Comparison of ENCODE assay signal across 9 mouse cellular contexts in genomic region chr5:137029273-137029585, GRCm38 (mm10). TPM values are rescaled to one million over a fixed set of nuclear protein-coding genes. Genes with fewer than 3 reads are reported as not detected.
A peak's percentile ranks its signal among the peaks of the same experiment; 100 is the strongest.
DNase-seq lines count a peak whose midpoint lies in the region; ATAC-seq and TF ChIP-seq lines count a peak whose summit lies in the region.
"Had no signal": no experiment of that assay in that cellular context is flagged by ENCODE, and none has a peak within 500 bp of the region (broad histone marks: within the 10 kb centered on the region; RNA-seq: fewer than 3 reads in every experiment).

No protein-coding gene starts in this region.

- no peak for DNase-seq in stomach, postnatal 0 days (ENCODE audit: low spot score)
- DNase-seq in cerebellum, postnatal 4 days (ENCODE audit: low spot score in 2 of 2): no peak
- no peak for DNase-seq in right cerebral cortex, postnatal 10 days (ENCODE audit: low spot score in 2 of 2)
- DNase-seq: heart, postnatal 4 days; lung, adult 2 months had no signal

- TF ChIP-seq CTCF in stomach, postnatal 0 days (IDR thresholded peaks at IDR 0.05; ENCODE audit: low read depth): no peak

- TF ChIP-seq EP300 in stomach, postnatal 0 days (optimal IDR thresholded peaks at IDR 0.05): no peak

- no peaks in the 10 kb centered on the region for H3K36me3 ChIP-seq in stomach, embryonic 14.5 days (ENCODE audit: control insufficient read depth, insufficient read depth, low read length)
- no peaks in the 10 kb centered on the region for H3K36me3 ChIP-seq in stomach, postnatal 0 days (ENCODE audit: control insufficient read depth, insufficient read depth, low read length)
- H3K36me3 ChIP-seq in forebrain, embryonic 12.5 days (replicated peaks): no peaks in the 10 kb centered on the region
- no peaks in the 10 kb centered on the region for H3K36me3 ChIP-seq in limb, embryonic 13.5 days
- no peaks in the 10 kb centered on the region for H3K36me3 ChIP-seq in stomach, embryonic 16.5 days (ENCODE audit: control insufficient read depth, insufficient read depth, low read length)

- H3K4me2 ChIP-seq in stomach, embryonic 14.5 days (replicated peaks; ENCODE audit: low read depth, low read length): peak overlapping the region; percentile 50; the same call in 1 of the 2 replicates
- H3K4me2 ChIP-seq in stomach, postnatal 0 days (replicated peaks; ENCODE audit: low read depth): no peak overlapping the region
- H3K4me2 ChIP-seq in forebrain, embryonic 12.5 days: peak overlapping the region; percentile 98
- H3K4me2 ChIP-seq in limb, embryonic 13.5 days (replicated peaks): peak overlapping the region; percentile 63
- peak overlapping the region; percentile 65; the same call in 1 of the 2 replicates for H3K4me2 ChIP-seq in stomach, embryonic 16.5 days (ENCODE audit: low read depth, low read length)

- H3K4me1 ChIP-seq in stomach, embryonic 14.5 days (ENCODE audit: control insufficient read depth, insufficient read depth, low read length): peaks cover 20% of the 10 kb centered on the region
- H3K4me1 ChIP-seq in stomach, postnatal 0 days (replicated peaks; ENCODE audit: control insufficient read depth, insufficient read depth): peaks cover 11% of the 10 kb centered on the region
- H3K4me1 ChIP-seq in forebrain, embryonic 12.5 days: peaks cover 41% of the 10 kb centered on the region
- peaks cover 32% of the 10 kb centered on the region for H3K4me1 ChIP-seq in limb, embryonic 13.5 days
- peaks cover 18% of the 10 kb centered on the region for H3K4me1 ChIP-seq in stomach, embryonic 16.5 days (ENCODE audit: control insufficient read depth, insufficient read depth, low read length)

- H3K27ac ChIP-seq in stomach, embryonic 14.5 days (ENCODE audit: low read length): no peak overlapping the region
- no peak overlapping the region for H3K27ac ChIP-seq in stomach, postnatal 0 days (replicated peaks)
- no peak overlapping the region for H3K27ac ChIP-seq in forebrain, embryonic 12.5 days
- H3K27ac ChIP-seq in limb, embryonic 13.5 days: no peak overlapping the region
- no peak overlapping the region for H3K27ac ChIP-seq in stomach, embryonic 16.5 days (ENCODE audit: low read length)

- no peak overlapping the region for H3K4me3 ChIP-seq in stomach, embryonic 14.5 days (ENCODE audit: low read depth, low read length)
- H3K4me3 ChIP-seq in stomach, postnatal 0 days (ENCODE audit: low read depth, low read length): no peak overlapping the region
- H3K4me3 ChIP-seq in forebrain, embryonic 12.5 days (replicated peaks): peak overlapping the region; percentile 49
- H3K4me3 ChIP-seq in limb, embryonic 13.5 days: peak overlapping the region; percentile 34; the same call in 1 of the 2 replicates
- H3K4me3 ChIP-seq in stomach, embryonic 16.5 days (replicated peaks; ENCODE audit: low read length): no peak overlapping the region

- no peaks in the 10 kb centered on the region for H3K9me3 ChIP-seq in stomach, embryonic 14.5 days (ENCODE audit: control insufficient read depth, low read depth, low read length)
- H3K9me3 ChIP-seq in stomach, postnatal 0 days (ENCODE audit: control insufficient read depth, low read length): no peaks in the 10 kb centered on the region
- H3K9me3 ChIP-seq in forebrain, embryonic 12.5 days: no peaks in the 10 kb centered on the region
- no peaks in the 10 kb centered on the region for H3K9me3 ChIP-seq in limb, embryonic 13.5 days
- H3K9me3 ChIP-seq in stomach, embryonic 16.5 days (replicated peaks; ENCODE audit: control insufficient read depth, low read length): no peaks in the 10 kb centered on the region

- H3K9ac ChIP-seq in stomach, embryonic 14.5 days (replicated peaks; ENCODE audit: low read depth, low read length): no peak overlapping the region
- H3K9ac ChIP-seq in stomach, postnatal 0 days (ENCODE audit: low read length): no peak overlapping the region
- peak overlapping the region; percentile 44; the same call in 1 of the 2 replicates for H3K9ac ChIP-seq in forebrain, embryonic 12.5 days
- no peak overlapping the region for H3K9ac ChIP-seq in limb, embryonic 13.5 days
- no peak overlapping the region for H3K9ac ChIP-seq in stomach, embryonic 16.5 days (ENCODE audit: low read length)

- H3K27me3 ChIP-seq in stomach, embryonic 14.5 days (ENCODE audit: control insufficient read depth, insufficient read depth, low read length): peaks cover 50% of the 10 kb centered on the region
- peaks cover 29% of the 10 kb centered on the region for H3K27me3 ChIP-seq in stomach, postnatal 0 days (ENCODE audit: control insufficient read depth, insufficient read depth, low read length)
- H3K27me3 ChIP-seq in forebrain, embryonic 12.5 days: peaks cover 95% of the 10 kb centered on the region
- H3K27me3 ChIP-seq in limb, embryonic 13.5 days: peaks cover 99% of the 10 kb centered on the region
- peaks cover 73% of the 10 kb centered on the region for H3K27me3 ChIP-seq in stomach, embryonic 16.5 days (ENCODE audit: control insufficient read depth, insufficient read depth, low read length)

- 3% methylated on average over 8 of the region's 8 CpGs for WGBS in stomach, embryonic 14.5 days
- 2% methylated on average over 7 of the region's 8 CpGs for WGBS in stomach, postnatal 0 days
- WGBS in forebrain, embryonic 12.5 days: 0% methylated on average over 8 of the region's 8 CpGs
- 3% methylated on average over 8 of the region's 8 CpGs for WGBS in limb, embryonic 13.5 days
- under 1% methylated on average over 8 of the region's 8 CpGs for WGBS in stomach, embryonic 16.5 days

- no peak for ATAC-seq in stomach, embryonic 14.5 days (ENCODE audit: insufficient number of reproducible peaks, insufficient read depth, low FRiP score, low read depth)
- no peak for ATAC-seq in stomach, postnatal 0 days (ENCODE audit: low FRiP score, low TSS enrichment)
- no peak for ATAC-seq in forebrain, embryonic 12.5 days (ENCODE audit: low FRiP score)
- ATAC-seq in limb, embryonic 13.5 days (ENCODE audit: low FRiP score, low read depth): no peak
- ATAC-seq in stomach, embryonic 16.5 days (ENCODE audit: insufficient read depth, low FRiP score): no peak

RNA-seq across cellular contexts. Expression of gene Vgf, which starts 3.0 kb away (rescaled TPM):
- polyA plus RNA-seq in stomach, embryonic 14.5 days (2014; fragmentation: Nextera tagmentation; extraction: Ambion mirVana): 0.65 and 0.83 TPM in 2 replicates
- polyA plus RNA-seq in stomach, postnatal 0 days (2015; fragmentation: Nextera tagmentation; extraction: Ambion mirVana): 1.8 TPM in 2 replicates
- polyA plus RNA-seq in forebrain, embryonic 12.5 days (2016; fragmentation: Nextera tagmentation; extraction: Ambion mirVana): 0.68 and 0.92 TPM in 2 replicates
- polyA plus RNA-seq in limb, embryonic 13.5 days (2015; fragmentation: Nextera tagmentation; extraction: Ambion mirVana): 0.08 and 0.11 TPM in 2 replicates
- polyA plus RNA-seq in stomach, embryonic 16.5 days (2015; fragmentation: Nextera tagmentation; extraction: Ambion mirVana): 0.34 and 0.39 TPM in 2 replicates
- polyA plus RNA-seq: lung, adult 2 months had no signal

RNA-seq across cellular contexts. Expression of gene Ap1s1, which starts 16.7 kb away (rescaled TPM):
- polyA plus RNA-seq in stomach, embryonic 14.5 days (2014; fragmentation: Nextera tagmentation; extraction: Ambion mirVana): 146 and 159 TPM in 2 replicates
- polyA plus RNA-seq in stomach, postnatal 0 days (2015; fragmentation: Nextera tagmentation; extraction: Ambion mirVana): 140 and 146 TPM in 2 replicates
- 209 and 221 TPM in 2 replicates for polyA plus RNA-seq in forebrain, embryonic 12.5 days (2016; fragmentation: Nextera tagmentation; extraction: Ambion mirVana)
- 156 and 159 TPM in 2 replicates for polyA plus RNA-seq in limb, embryonic 13.5 days (2015; fragmentation: Nextera tagmentation; extraction: Ambion mirVana)
- polyA plus RNA-seq in stomach, embryonic 16.5 days (2015; fragmentation: Nextera tagmentation; extraction: Ambion mirVana): 187 and 192 TPM in 2 replicates

RNA-seq across cellular contexts. Expression of gene Znhit1, which starts 41.4 kb away (rescaled TPM):
- polyA plus RNA-seq in stomach, embryonic 14.5 days (2014; fragmentation: Nextera tagmentation; extraction: Ambion mirVana): 101 and 108 TPM in 2 replicates
- 81.0 and 89.1 TPM in 2 replicates for polyA plus RNA-seq in stomach, postnatal 0 days (2015; fragmentation: Nextera tagmentation; extraction: Ambion mirVana)
- polyA plus RNA-seq in forebrain, embryonic 12.5 days (2016; fragmentation: Nextera tagmentation; extraction: Ambion mirVana): 97.9 and 102 TPM in 2 replicates
- polyA plus RNA-seq in limb, embryonic 13.5 days (2015; fragmentation: Nextera tagmentation; extraction: Ambion mirVana): 111 and 120 TPM in 2 replicates
- polyA plus RNA-seq in stomach, embryonic 16.5 days (2015; fragmentation: Nextera tagmentation; extraction: Ambion mirVana): 95.3 and 104 TPM in 2 replicates

RNA-seq across cellular contexts. Expression of gene Plod3, which starts 42.4 kb away (rescaled TPM):
- 40.1 and 41.5 TPM in 2 replicates for polyA plus RNA-seq in stomach, embryonic 14.5 days (2014; fragmentation: Nextera tagmentation; extraction: Ambion mirVana)
- polyA plus RNA-seq in stomach, postnatal 0 days (2015; fragmentation: Nextera tagmentation; extraction: Ambion mirVana): 16.4 and 17.2 TPM in 2 replicates
- 34.5 and 36.4 TPM in 2 replicates for polyA plus RNA-seq in forebrain, embryonic 12.5 days (2016; fragmentation: Nextera tagmentation; extraction: Ambion mirVana)
- polyA plus RNA-seq in limb, embryonic 13.5 days (2015; fragmentation: Nextera tagmentation; extraction: Ambion mirVana): 63.1 and 65.1 TPM in 2 replicates
- polyA plus RNA-seq in stomach, embryonic 16.5 days (2015; fragmentation: Nextera tagmentation; extraction: Ambion mirVana): 46.1 and 53.7 TPM in 2 replicates

RNA-seq across cellular contexts. Expression of gene Serpine1, which starts 42.8 kb away (rescaled TPM):
- 0.27 and 0.33 TPM in 2 replicates for polyA plus RNA-seq in stomach, embryonic 14.5 days (2014; fragmentation: Nextera tagmentation; extraction: Ambion mirVana)
- 0.25 and 0.27 TPM in 2 replicates for polyA plus RNA-seq in stomach, postnatal 0 days (2015; fragmentation: Nextera tagmentation; extraction: Ambion mirVana)
- 0.11 and 0.35 TPM in 2 replicates for polyA plus RNA-seq in forebrain, embryonic 12.5 days (2016; fragmentation: Nextera tagmentation; extraction: Ambion mirVana)
- 0.28 and 0.83 TPM in 2 replicates for polyA plus RNA-seq in limb, embryonic 13.5 days (2015; fragmentation: Nextera tagmentation; extraction: Ambion mirVana)
- polyA plus RNA-seq in stomach, embryonic 16.5 days (2015; fragmentation: Nextera tagmentation; extraction: Ambion mirVana): 0.24 and 0.45 TPM in 2 replicates

Comparison
In these comparisons a context has a peak if more than half of its experiments do, and no peak if none do; other contexts are left out.
1. H3K4me3 ChIP-seq: peak in forebrain, embryonic 12.5 days (single experiment) and limb, embryonic 13.5 days (single experiment); none in stomach, embryonic 14.5 days (single experiment), stomach, postnatal 0 days (single experiment) and stomach, embryonic 16.5 days (single experiment).